Mouse (Mus musculus) liver, adult 10 weeks (tissue): ENCODE results near the gene Tmem41a. TPM values are rescaled to one million over a fixed set of nuclear protein-coding genes. Genes with fewer than 3 reads are reported as not detected.

Experiments used
- polyA plus RNA-seq: library from polyadenylated mRNA; stranded (reverse); fragments of 350-450 nt; fragmentation: Illumina TruSeq; extraction: RNeasy Lipid Tissue Mini Kit (QIAGEN cat#74804); gene quantifications from one replicate; pipeline ENCODE4 v1.2.3, GENCODE M21; 2014; ENCODE audit warnings: low read depth, low replicate concordance

The Tmem41a gene
- 4.0 TPM for polyA plus RNA-seq

DNA sequence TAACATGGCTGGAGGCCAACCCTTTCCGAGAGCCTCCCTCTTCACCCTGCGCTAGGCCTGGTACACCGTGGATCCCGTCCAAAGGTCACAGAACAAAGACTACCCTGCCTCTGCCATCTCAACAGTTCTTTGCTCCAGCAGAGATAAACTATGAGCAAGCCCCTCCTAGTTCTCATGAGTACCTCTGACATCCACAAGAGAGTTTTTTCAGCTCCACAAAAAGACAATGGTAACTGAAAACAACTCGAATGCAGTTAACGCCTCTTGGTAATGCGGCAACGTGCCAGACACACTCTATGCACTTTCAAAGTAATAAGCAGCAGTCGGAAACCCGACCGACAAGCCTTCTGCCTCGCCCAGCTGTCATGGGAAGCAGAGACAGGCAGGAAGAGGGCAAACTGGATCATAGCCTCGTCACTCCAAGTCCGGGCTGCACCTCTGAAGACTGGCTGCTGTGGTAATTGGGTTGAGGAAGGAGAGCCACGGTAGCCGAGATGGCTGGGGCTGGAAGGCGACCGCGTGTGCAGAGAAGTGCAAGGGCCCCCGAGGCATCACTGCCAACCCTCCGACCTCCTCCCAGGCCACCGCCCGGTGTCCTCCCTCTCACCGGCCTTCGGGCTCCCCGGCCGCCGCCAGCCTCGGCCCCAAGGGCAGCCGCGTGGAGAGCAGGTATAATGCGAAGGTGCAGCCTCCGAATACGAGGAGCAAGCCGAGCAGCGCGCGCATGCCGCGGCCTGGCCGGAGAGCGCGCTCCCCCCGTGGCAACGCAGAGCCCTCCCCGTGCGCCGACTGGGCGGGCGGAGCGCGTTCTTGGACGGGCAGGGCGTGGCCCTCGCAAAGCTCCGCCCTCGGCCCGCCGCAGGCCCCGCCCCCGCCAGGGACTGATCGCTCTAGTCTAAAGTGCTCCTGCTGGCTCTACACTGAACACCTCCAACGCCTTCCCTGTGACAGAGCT is at the start of gene Tmem41a:
Gene Tmem41a, minus strand, starts transcription at position 792 of the 955 bp plus-strand sequence.

DNA sequence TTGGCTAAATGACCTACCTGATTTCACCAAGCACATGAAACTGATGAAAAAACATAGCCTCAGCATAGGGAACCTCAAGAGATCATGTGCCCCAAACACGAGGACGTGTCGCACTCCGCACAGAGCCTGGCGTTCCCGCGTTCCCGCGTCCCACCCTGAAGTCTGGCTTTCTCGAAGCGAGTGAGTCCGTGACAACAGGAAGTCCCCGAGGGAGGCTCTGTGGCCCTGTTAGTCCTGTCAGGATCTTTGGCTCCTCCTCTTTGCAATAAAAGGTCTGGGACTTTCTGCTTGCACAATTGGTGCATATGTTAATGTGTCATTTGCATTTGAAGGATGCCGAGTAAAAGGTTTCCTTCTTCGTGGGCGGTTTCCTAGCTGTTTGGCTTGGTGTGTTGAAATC is 48.0 kb upstream of the Tmem41a start, which contains the start of gene Liph:
Gene Liph, minus strand, starts transcription at position 360 of the 400 bp plus-strand sequence.

Other genes starting within 250 kb of the Tmem41a start
- gene Ehhadh, start 159.7 kb downstream of the Tmem41a start, polyA plus RNA-seq: 394 TPM
- 10.4 TPM for gene Map3k13, start 153.2 kb downstream of the Tmem41a start, polyA plus RNA-seq
- not detected for gene Liph, start 48.1 kb upstream of the Tmem41a start, polyA plus RNA-seq
- gene Senp2, start 61.9 kb upstream of the Tmem41a start, polyA plus RNA-seq: 26.8 TPM
- 0.95 TPM for gene Igf2bp2, start 215.7 kb upstream of the Tmem41a start, polyA plus RNA-seq